In the genomic region with DNA sequence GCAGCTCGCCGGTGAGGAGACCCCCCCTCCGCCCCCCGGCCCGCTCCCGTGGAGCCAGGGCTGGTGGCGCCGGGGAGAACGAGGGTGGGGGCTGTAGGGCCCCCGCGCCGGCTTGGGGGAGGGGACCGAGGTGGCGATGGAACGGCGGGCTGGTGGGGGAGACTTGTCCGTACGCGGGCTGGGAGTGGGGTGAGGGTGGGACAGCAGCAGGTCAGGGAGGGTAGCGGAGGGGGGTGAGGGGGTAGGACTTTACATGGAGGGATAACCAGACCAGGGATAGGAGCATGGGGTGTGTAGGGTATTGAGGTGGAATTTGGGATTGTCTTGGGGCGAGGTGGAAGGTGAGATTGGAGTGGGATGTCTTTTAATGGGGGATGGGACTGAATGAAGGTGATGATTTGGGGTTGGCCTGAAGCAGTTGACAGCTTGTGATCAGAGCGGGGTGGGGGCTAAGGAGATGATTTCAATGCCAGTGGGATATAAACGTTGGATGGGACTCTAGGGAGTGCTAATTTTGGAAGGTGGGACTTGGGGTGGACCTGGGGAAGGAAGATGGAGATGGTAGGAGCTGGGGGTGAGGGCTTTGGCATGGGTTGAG, we compare ENCODE assay signal across 8 mouse cellular contexts. TPM values are rescaled to one million over a fixed set of nuclear protein-coding genes. Genes with fewer than 3 reads are reported as not detected.
DNase-seq lines count a peak whose midpoint lies in the region; ATAC-seq lines count a peak whose summit lies in the region.

No protein-coding gene starts in this region.

- H3K36me3 ChIP-seq in heart, embryonic 14.5 days (ENCODE audit: control insufficient read depth, insufficient read depth, low read length): no peaks in the 10 kb centered on the region
- no peaks in the 10 kb centered on the region for H3K36me3 ChIP-seq in erythroblast, embryonic 14.5 days (ENCODE audit: control insufficient read depth)
- no peaks in the 10 kb centered on the region for H3K36me3 ChIP-seq in neural tube, embryonic 15.5 days

- DNase-seq in heart, postnatal 10 days: no peak
- peak; percentile 65 for DNase-seq in ES-CJ7 (ENCODE audit: low read depth, low spot score)
- peak; percentile 21 to 22 for DNase-seq in left cerebral cortex, postnatal 36 days (ENCODE audit: low spot score in 2 of 2)
- DNase-seq in right cerebral cortex, postnatal 36 days (ENCODE audit: low spot score in 2 of 2): no peak
- DNase-seq in layer of hippocampus, adult 9-10 months (ENCODE audit: low spot score): no peak

- under 1% methylated on average over 23 of the region's 23 CpGs for WGBS in heart, embryonic 14.5 days
- WGBS in neural tube, embryonic 15.5 days: 1% methylated on average over 23 of the region's 23 CpGs

- ATAC-seq in heart, embryonic 14.5 days (ENCODE audit: insufficient number of reproducible peaks, insufficient read depth, low FRiP score, low read depth): peak; percentile 70
- ATAC-seq in neural tube, embryonic 15.5 days (ENCODE audit: low FRiP score): peak; percentile 64; the same call in 1 of the 2 replicates

- peak overlapping the region; percentile 97 for H3K9ac ChIP-seq in heart, embryonic 14.5 days (ENCODE audit: low read length)
- peak overlapping the region; percentile 99 for H3K9ac ChIP-seq in neural tube, embryonic 15.5 days (replicated peaks)

- H3K4me2 ChIP-seq in heart, embryonic 14.5 days (ENCODE audit: low read length): peak overlapping the region; percentile 86
- peak overlapping the region; percentile 73 for H3K4me2 ChIP-seq in neural tube, embryonic 15.5 days

- intact Hi-C loops in heart, postnatal 10 days (cut with DNase I): no loop called here
- intact Hi-C loops in left cerebral cortex, postnatal 36 days (cut with DNase I): no loop called here

- peak overlapping the region; percentile 97 to 100 for H3K4me3 ChIP-seq in heart, embryonic 14.5 days (ENCODE audit: control insufficient read depth in 1 of 2, insufficient read depth in 1 of 2, low read depth in 1 of 2, low read length in 2 of 2)
- peak overlapping the region; percentile 94 for H3K4me3 ChIP-seq in erythroblast, embryonic 14.5 days (replicated peaks)
- H3K4me3 ChIP-seq in neural tube, embryonic 15.5 days (replicated peaks): peak overlapping the region; percentile 91

- no peaks in the 10 kb centered on the region for H3K27me3 ChIP-seq in heart, embryonic 14.5 days (ENCODE audit: control insufficient read depth, insufficient read depth, low read length)
- H3K27me3 ChIP-seq in erythroblast, embryonic 14.5 days (ENCODE audit: control insufficient read depth): no peaks in the 10 kb centered on the region; the same call in 1 of the 2 replicates
- no peaks in the 10 kb centered on the region for H3K27me3 ChIP-seq in neural tube, embryonic 15.5 days (replicated peaks)

- H3K4me1 ChIP-seq in heart, embryonic 14.5 days (ENCODE audit: control insufficient read depth in 2 of 2, insufficient read depth in 2 of 2, low read length in 2 of 2): peaks cover 0 to 14% of the 10 kb centered on the region in 2 experiments; a peak in 3 of 4 replicates
- H3K4me1 ChIP-seq in erythroblast, embryonic 14.5 days (ENCODE audit: control insufficient read depth): peaks cover 26% of the 10 kb centered on the region
- H3K4me1 ChIP-seq in neural tube, embryonic 15.5 days: peaks cover 25% of the 10 kb centered on the region

- H3K27ac ChIP-seq in heart, embryonic 14.5 days (replicated peaks in 1 of 2; ENCODE audit: control insufficient read depth in 1 of 2, insufficient read depth in 1 of 2, low read depth in 2 of 2, low read length in 2 of 2): peak overlapping the region; percentile 98 to 99
- H3K27ac ChIP-seq in neural tube, embryonic 15.5 days (replicated peaks): peak overlapping the region; percentile 100

- no peaks in the 10 kb centered on the region for H3K9me3 ChIP-seq in heart, embryonic 14.5 days (ENCODE audit: control insufficient read depth, low read length)
- H3K9me3 ChIP-seq in erythroblast, embryonic 14.5 days (ENCODE audit: control insufficient read depth, low read length): no peaks in the 10 kb centered on the region
- no peaks in the 10 kb centered on the region for H3K9me3 ChIP-seq in neural tube, embryonic 15.5 days (replicated peaks)

RNA-seq across cellular contexts. Expression of a gene that starts 0.5 kb away (rescaled TPM):
- polyA plus RNA-seq in heart, embryonic 14.5 days (2014; fragmentation: Nextera tagmentation; extraction: Ambion mirVana): 32.8 and 36.4 TPM in 2 replicates
- total RNA-seq in heart, postnatal 10 days (2021): 10 to 100 TPM; 52.7 to 53.7 TPM
- 0.84 and 0.99 TPM in 2 replicates for polyA plus RNA-seq in erythroblast, embryonic 14.5 days (2012)
- total RNA-seq in left cerebral cortex, postnatal 36 days (2021): 100 to 1,000 TPM; 240 to 242 TPM
- polyA plus RNA-seq in neural tube, embryonic 15.5 days (2015; fragmentation: Nextera tagmentation; extraction: Ambion mirVana): 108 and 119 TPM in 2 replicates

RNA-seq across cellular contexts. Expression of a gene that starts 44.8 kb away (rescaled TPM):
- polyA plus RNA-seq in heart, embryonic 14.5 days (2014; fragmentation: Nextera tagmentation; extraction: Ambion mirVana): 1.3 and 1.6 TPM in 2 replicates
- 1 to 10 TPM; 1.6 to 2.3 TPM for total RNA-seq in heart, postnatal 10 days (2021)
- polyA plus RNA-seq in erythroblast, embryonic 14.5 days (2012): not detected in 2 replicates
- total RNA-seq in left cerebral cortex, postnatal 36 days (2021): 100 to 1,000 TPM; 131 to 184 TPM
- polyA plus RNA-seq in neural tube, embryonic 15.5 days (2015; fragmentation: Nextera tagmentation; extraction: Ambion mirVana): 31.0 and 33.9 TPM in 2 replicates

Comparison
In these comparisons a context has a peak if more than half of its experiments do, and no peak if none do; other contexts are left out.
1. DNase-seq: peak in ES-CJ7 (single experiment) and left cerebral cortex, postnatal 36 days (2 of 2); none in heart, postnatal 10 days (0 of 2), right cerebral cortex, postnatal 36 days (0 of 2) and layer of hippocampus, adult 9-10 months (single experiment).
2. RNA of a gene that starts 0.5 kb away (polyA plus RNA-seq): 108 to 119 TPM in neural tube, embryonic 15.5 days and 32.8 to 36.4 TPM in heart, embryonic 14.5 days; 0.84 to 0.99 TPM in erythroblast, embryonic 14.5 days; every median in the first group is over 10 times any median in the second.
3. RNA of a gene that starts 44.8 kb away (polyA plus RNA-seq): 31.0 to 33.9 TPM in neural tube, embryonic 15.5 days; 1.3 to 1.6 TPM in heart, embryonic 14.5 days and not detected in erythroblast, embryonic 14.5 days; every median in the first group is over 10 times any median in the second.
4. Peak in every context shown above with its lines, with median percentiles within 50 percentile points of each other: H3K4me3 ChIP-seq.